Comparison of ENCODE assay signal across 21 mouse cellular contexts in the genomic region with DNA sequence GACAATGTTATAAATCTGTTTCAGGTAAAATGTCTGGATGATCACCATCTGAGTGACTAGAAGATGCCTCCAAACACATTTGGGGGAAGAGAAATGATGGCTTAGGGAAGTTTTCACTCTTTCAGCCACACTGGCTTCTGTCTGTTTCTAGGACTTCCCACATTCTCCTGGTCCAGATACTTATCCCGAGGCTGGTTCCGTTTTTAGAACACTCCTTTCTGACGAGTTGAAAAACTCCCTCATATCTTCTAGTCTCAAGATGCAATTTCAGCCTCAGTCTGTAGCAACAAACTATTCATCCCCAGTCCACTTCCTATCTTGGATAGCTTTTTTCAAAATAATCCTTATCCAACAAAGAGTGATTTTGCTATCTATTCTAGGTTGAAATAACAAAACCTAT. TPM values are rescaled to one million over a fixed set of nuclear protein-coding genes. Genes with fewer than 3 reads are reported as not detected.
DNase-seq lines count a peak whose midpoint lies in the region; ATAC-seq lines count a peak whose summit lies in the region.
"Had no signal": no experiment of that assay in that cellular context is flagged by ENCODE, and none has a peak within 500 bp of the region (broad histone marks: within the 10 kb centered on the region; RNA-seq: fewer than 3 reads in every experiment).

No protein-coding gene starts in this region.

- DNase-seq in frontal cortex, postnatal 10 days (ENCODE audit: low spot score in 2 of 2), result no peak
- DNase-seq in brain, adult 2 months (ENCODE audit: low read depth, low spot score), result peak; percentile 24
- DNase-seq: adrenal gland, adult 2 months; adrenal gland, adult 8-10 months; adrenal gland, postnatal 10 days; adrenal gland, postnatal 14 days; adrenal gland, postnatal 25 days; adrenal gland, postnatal 36 days; B cell, adult 2 months; cerebellum, adult 11 months; cerebellum, adult 11-12 months; cerebellum, adult 18-20 months; cerebellum, adult 2 months; cerebellum, adult 8-10 months had no signal

- peak; percentile 93 for ATAC-seq in frontal cortex, adult (ENCODE audit: low TSS enrichment)
- no peak for ATAC-seq in activated CD4-positive, CD25-positive, alpha-beta regulatory T cell, adult 4 months
- ATAC-seq: CD4-positive, CD25-positive, alpha-beta regulatory T cell, adult 4 months; Patski had no signal

RNA-seq across cellular contexts. Expression of a gene that starts 23.4 kb away (rescaled TPM):
- polyA plus RNA-seq in activated CD4-positive, CD25-positive, alpha-beta regulatory T cell, adult 4 months (2017; shearing (Covaris generic)), result not detected
- polyA plus RNA-seq: adrenal gland, adult 2 months; brain, embryonic 14.5 days; C2C12; CD4-positive, CD25-positive, alpha-beta regulatory T cell, adult 4 months; cerebellum, adult 2 months; G1E; Patski had no signal

RNA-seq across cellular contexts. Expression of a gene that starts 54.4 kb away (rescaled TPM):
- under 1 TPM in 1 of 2 experiments, not detected in 1; 0.20 TPM for polyA plus RNA-seq in activated CD4-positive, CD25-positive, alpha-beta regulatory T cell, adult 4 months (2017; shearing (Covaris generic))
- polyA plus RNA-seq: adrenal gland, adult 2 months; brain, embryonic 14.5 days; C2C12; cerebellum, adult 2 months; G1E had no signal
